Mouse (Mus musculus): ENCODE measurements around the gene Zdhhc22. TPM values are rescaled to one million over a fixed set of nuclear protein-coding genes. Genes with fewer than 3 reads are reported as not detected.

The Zdhhc22 gene
- polyA plus RNA-seq, 1 experiment from 2014 or later = not detected

DNA sequence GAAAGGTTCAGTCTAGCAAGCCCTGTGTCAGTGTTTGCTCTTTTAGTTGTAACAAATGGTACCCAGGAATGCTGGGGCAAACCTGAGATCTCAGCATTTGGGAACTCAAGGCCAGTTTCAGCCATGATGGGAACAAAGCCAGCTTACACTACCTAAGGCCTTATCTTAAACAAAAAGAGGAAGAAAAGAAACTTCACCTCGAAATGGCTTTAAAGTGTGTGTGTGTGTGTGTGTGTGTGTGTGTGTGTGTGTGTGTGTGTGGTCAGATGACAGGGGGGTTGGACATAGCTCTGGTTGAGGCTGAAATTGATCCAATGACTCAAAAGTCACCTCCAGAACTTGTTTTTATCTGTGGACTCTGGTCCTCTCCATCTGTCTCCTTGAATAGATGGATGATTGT is 55.5 kb downstream of the Zdhhc22 start:
- Histone ChIP-seq H3K4me3 (no peak overlapping the region), H3K4me2 (no peak overlapping the region), H3K4me1 (replicated peaks) (peaks cover 6% of the 10 kb centered on the region; the same call in 1 of the 2 replicates), H3K27ac (ENCODE audit: poor library complexity, severe bottlenecking) (no peak overlapping the region), H3K36me3 (no peaks in the 10 kb centered on the region), H3K27me3 (replicated peaks) (no peaks in the 10 kb centered on the region), H3K9me3 (replicated peaks) (no peaks in the 10 kb centered on the region), H3K9ac (no peak overlapping the region)
- ATAC-seq (ENCODE audit: insufficient number of reproducible peaks, low FRiP score) = no peak
- WGBS = 60% methylated on average over 1 of the region's 1 CpGs

- no peak overlapping the region for H3K27ac ChIP-seq (ENCODE audit: poor library complexity, severe bottlenecking)
Observed at GRCm38 (mm10) chr12:86932575-86932952, 57.7 kb downstream of the Zdhhc22 start.

DNA sequence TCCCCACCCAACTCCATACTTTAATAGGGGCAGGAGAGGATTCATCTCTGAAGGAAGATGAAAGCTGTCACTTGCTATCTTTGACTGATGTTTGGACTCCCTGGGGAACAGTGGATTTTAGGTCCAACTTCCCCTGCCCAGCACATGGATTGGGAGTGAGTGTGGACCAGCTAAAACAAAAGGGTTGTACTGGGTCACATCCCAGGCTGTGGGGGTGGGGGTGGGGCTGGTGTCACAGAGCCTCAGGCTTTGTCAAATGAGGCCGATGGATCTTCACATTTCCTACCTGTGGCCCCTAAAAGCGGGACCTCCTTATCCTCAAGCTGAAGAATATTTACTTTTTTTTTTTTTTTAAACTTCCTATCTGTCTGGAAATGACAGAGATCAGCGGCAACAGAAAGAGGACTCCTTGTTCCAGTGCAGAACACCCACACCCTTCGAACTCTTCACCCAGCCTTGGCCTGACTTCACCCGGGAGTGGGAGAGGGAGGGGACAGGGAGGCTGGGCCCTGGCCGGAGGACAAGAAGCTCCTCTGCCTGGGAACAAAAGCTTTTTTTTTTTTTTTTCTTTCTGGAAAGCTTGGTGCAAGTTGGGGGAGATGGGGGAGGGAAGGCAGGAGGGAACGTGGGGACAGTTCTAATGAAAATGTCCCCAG is 58.2 kb downstream of the Zdhhc22 start:
- no peak for ATAC-seq (ENCODE audit: insufficient number of reproducible peaks, low FRiP score)
- no peaks in the 10 kb centered on the region for H3K36me3 ChIP-seq
- no peak overlapping the region for H3K4me3 ChIP-seq
- no peak overlapping the region for H3K27ac ChIP-seq (ENCODE audit: poor library complexity, severe bottlenecking)
- H3K9ac ChIP-seq = no peak overlapping the region
- no peak overlapping the region for H3K4me2 ChIP-seq
- 0 out of 2 replicates have a peak, but pooled peaks cover 3% of the 10 kb centered on the region for H3K9me3 ChIP-seq (replicated peaks)
- WGBS = 21% methylated on average over 7 of the region's 7 CpGs
- no peaks in the 10 kb centered on the region for H3K27me3 ChIP-seq (replicated peaks)
- peaks cover 5% of the 10 kb centered on the region; the same call in 1 of the 2 replicates for H3K4me1 ChIP-seq (replicated peaks)

More at GRCm38 (mm10) chr12:86932575-86932952, 57.7 kb downstream of the Zdhhc22 start:
- ATAC-seq (ENCODE audit: insufficient number of reproducible peaks, low FRiP score) = no peak
- Histone ChIP-seq H3K27me3 (replicated peaks) (no peaks in the 10 kb centered on the region), H3K4me1 (replicated peaks) (peaks cover 6% of the 10 kb centered on the region; the same call in 1 of the 2 replicates), H3K9ac (0 out of 2 replicates have a peak overlapping the region, but pooled peaks have one; percentile 32), H3K36me3 (no peaks in the 10 kb centered on the region), H3K9me3 (replicated peaks) (0 out of 2 replicates have a peak, but pooled peaks cover 3% of the 10 kb centered on the region), H3K4me3 (no peak overlapping the region), H3K4me2 (no peak overlapping the region)
- 41% methylated on average over 6 of the region's 6 CpGs for WGBS

DNA sequence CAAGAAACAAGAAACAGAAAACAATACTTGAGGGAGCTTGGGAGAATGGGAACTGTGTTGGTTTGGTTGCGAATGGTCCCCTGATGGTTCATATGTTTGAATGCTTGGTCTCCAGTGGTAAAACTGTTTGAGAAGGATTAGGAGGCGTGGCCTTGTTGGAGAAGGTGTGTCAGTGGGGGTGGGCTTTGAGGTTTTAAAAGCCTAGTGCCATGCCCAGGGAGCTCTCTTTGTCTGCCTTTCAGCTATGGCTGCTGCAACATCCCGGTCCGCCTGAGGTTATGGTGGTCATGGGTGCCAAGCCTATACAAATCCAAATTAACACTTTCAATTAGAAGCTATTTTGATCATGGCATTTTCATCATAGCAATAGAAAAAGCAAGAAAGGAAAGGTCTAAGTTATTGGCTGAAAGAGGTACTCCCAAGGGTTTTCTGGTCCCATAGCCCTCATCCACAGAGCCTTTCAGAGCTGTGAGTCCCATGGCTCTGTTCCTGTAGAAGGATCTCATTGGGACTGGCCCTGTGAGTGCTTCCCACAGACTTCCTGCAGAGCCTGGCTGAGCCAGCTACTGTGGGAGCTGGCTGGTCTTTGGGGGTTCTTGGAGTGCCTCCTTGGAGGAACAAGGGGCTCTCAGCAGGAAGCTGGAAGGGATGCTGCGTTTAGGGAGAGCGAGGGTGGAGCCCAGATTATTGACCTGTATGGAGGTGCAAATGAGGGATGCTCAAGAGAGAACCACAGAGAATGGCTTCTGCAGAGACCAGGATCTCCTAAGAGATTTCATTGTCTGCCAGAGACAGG is 59.1 kb downstream of the Zdhhc22 start:
- Histone ChIP-seq H3K4me2 (no peak overlapping the region), H3K4me3 (no peak overlapping the region), H3K27ac (ENCODE audit: poor library complexity, severe bottlenecking) (no peak overlapping the region), H3K4me1 (replicated peaks) (no peaks in the 10 kb centered on the region; the same call in 1 of the 2 replicates), H3K36me3 (no peaks in the 10 kb centered on the region), H3K27me3 (replicated peaks) (no peaks in the 10 kb centered on the region), H3K9me3 (replicated peaks) (0 out of 2 replicates have a peak, but pooled peaks cover 3% of the 10 kb centered on the region), H3K9ac (no peak overlapping the region)
- no peak for ATAC-seq (ENCODE audit: insufficient number of reproducible peaks, low FRiP score)
- 75% methylated on average over 6 of the region's 6 CpGs for WGBS

Small RNA genes within 50 kb of the gene (microRNA-seq; reads per million reads assigned to microRNA genes)
- gene Gm25847 = not detected

Other genes with a start within 250 kb of the Zdhhc22 start
- gene Irf2bpl, start 105.6 kb downstream of the Zdhhc22 start, polyA plus RNA-seq (2016; fragmentation: Nextera tagmentation; extraction: Ambion mirVana) = 57.8 and 59.5 TPM in 2 replicates
- 28.9 and 29.3 TPM in 2 replicates for gene Cipc, start 43.4 kb downstream of the Zdhhc22 start, polyA plus RNA-seq (2016; fragmentation: Nextera tagmentation; extraction: Ambion mirVana)
- gene Tmem63c, start 30.9 kb upstream of the Zdhhc22 start, polyA plus RNA-seq (2016; fragmentation: Nextera tagmentation; extraction: Ambion mirVana) = not detected in 2 replicates
- 0.57 TPM in 1 of 2 replicates, not detected in the other for gene Ngb, start 112.1 kb upstream of the Zdhhc22 start, polyA plus RNA-seq (2016; fragmentation: Nextera tagmentation; extraction: Ambion mirVana)
- 30.9 and 31.4 TPM in 2 replicates for gene Gstz1, start 156.7 kb upstream of the Zdhhc22 start, polyA plus RNA-seq (2016; fragmentation: Nextera tagmentation; extraction: Ambion mirVana)
- gene Pomt2, start 157.5 kb upstream of the Zdhhc22 start, polyA plus RNA-seq (2016; fragmentation: Nextera tagmentation; extraction: Ambion mirVana) = 15.4 and 16.0 TPM in 2 replicates
- 0.91 and 1.3 TPM in 2 replicates for gene Samd15, start 209.3 kb upstream of the Zdhhc22 start, polyA plus RNA-seq (2016; fragmentation: Nextera tagmentation; extraction: Ambion mirVana)
- gene Tmed8, start 210.0 kb upstream of the Zdhhc22 start, polyA plus RNA-seq (2016; fragmentation: Nextera tagmentation; extraction: Ambion mirVana) = 3.4 and 3.7 TPM in 2 replicates
- 0.42 and 1.5 TPM in 2 replicates for gene Noxred1, start 248.3 kb upstream of the Zdhhc22 start, polyA plus RNA-seq (2016; fragmentation: Nextera tagmentation; extraction: Ambion mirVana)

Data from heart, embryonic 12.5 days (tissue).